Mouse (Mus musculus): Measurements from ENCODE around the gene Ugt2b1. TPM values are rescaled to one million over a fixed set of nuclear protein-coding genes. Genes with fewer than 3 reads are reported as not detected.

Ugt2b1 gene
- polyA plus RNA-seq, 1 experiment from 2014 or later = not detected

GRCm38 (mm10) chr5:86888420-86888819 is 37.9 kb downstream of the Ugt2b1 start:
- H3K4me1 ChIP-seq = no peaks in the 10 kb centered on the region
- H3K9ac ChIP-seq = no peak overlapping the region
- no peaks in the 10 kb centered on the region for H3K27me3 ChIP-seq (replicated peaks)
- no peaks in the 10 kb centered on the region for H3K9me3 ChIP-seq
- H3K4me3 ChIP-seq = no peak overlapping the region
- 65% methylated on average over 1 of the region's 1 CpGs for WGBS
- no peak overlapping the region for H3K27ac ChIP-seq (replicated peaks)
- H3K4me2 ChIP-seq = no peak overlapping the region
- ATAC-seq (ENCODE audit: extremely low read depth, insufficient number of reproducible peaks, low FRiP score, low TSS enrichment) = no peak
- no peaks in the 10 kb centered on the region for H3K36me3 ChIP-seq

DNA sequence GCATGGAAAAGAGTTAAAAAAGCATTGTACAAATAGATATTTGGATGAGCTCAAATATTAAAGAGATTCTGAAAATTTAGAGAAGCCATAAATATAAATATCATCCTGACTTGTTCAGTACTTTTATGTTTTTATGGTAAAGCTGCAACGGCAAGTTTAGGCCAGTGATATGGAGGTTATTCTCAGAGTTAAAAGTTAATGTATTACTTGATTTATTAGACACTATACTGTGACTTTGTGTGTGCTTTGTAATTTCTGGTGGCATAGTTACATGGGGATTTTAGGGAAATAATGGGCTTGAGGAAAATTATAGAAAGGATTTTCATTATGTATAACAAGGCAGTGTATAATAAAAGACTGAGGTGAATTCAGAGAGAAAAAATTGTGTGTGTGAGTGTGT is 39.2 kb downstream of the Ugt2b1 start:
- 80% methylated on average over 1 of the region's 1 CpGs for WGBS
- Histone ChIP-seq H3K9ac (no peak overlapping the region), H3K9me3 (no peaks in the 10 kb centered on the region), H3K4me1 (no peaks in the 10 kb centered on the region), H3K4me3 (no peak overlapping the region), H3K4me2 (no peak overlapping the region), H3K27me3 (replicated peaks) (no peaks in the 10 kb centered on the region), H3K27ac (replicated peaks) (no peak overlapping the region), H3K36me3 (no peaks in the 10 kb centered on the region)
- ATAC-seq (ENCODE audit: extremely low read depth, insufficient number of reproducible peaks, low FRiP score, low TSS enrichment) = no peak

DNA sequence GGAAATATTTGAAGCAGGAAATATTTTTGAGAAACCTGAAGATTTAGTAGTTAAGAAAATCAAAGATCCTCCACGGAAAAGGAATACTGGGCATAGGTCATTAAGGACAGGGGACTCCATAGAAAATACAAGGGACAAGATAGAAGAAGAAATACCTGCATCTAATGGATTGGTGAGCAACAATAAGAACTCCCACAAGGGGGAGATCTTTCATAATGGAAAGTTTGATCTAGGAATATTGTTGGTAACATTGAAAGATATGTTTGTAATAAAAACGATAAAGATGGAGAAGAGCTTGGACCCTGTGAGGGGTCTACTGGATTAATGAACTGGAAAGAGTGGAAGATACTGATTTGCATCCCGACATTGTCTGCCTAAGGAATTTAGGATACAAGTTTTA is 39.7 kb downstream of the Ugt2b1 start:
- Histone ChIP-seq H3K9ac (no peak overlapping the region), H3K4me2 (no peak overlapping the region), H3K36me3 (no peaks in the 10 kb centered on the region), H3K27ac (replicated peaks) (no peak overlapping the region), H3K9me3 (no peaks in the 10 kb centered on the region), H3K4me3 (no peak overlapping the region), H3K27me3 (replicated peaks) (no peaks in the 10 kb centered on the region), H3K4me1 (no peaks in the 10 kb centered on the region)
- WGBS = 34% methylated on average over 3 of the region's 3 CpGs
- no peak for ATAC-seq (ENCODE audit: extremely low read depth, insufficient number of reproducible peaks, low FRiP score, low TSS enrichment)

DNA sequence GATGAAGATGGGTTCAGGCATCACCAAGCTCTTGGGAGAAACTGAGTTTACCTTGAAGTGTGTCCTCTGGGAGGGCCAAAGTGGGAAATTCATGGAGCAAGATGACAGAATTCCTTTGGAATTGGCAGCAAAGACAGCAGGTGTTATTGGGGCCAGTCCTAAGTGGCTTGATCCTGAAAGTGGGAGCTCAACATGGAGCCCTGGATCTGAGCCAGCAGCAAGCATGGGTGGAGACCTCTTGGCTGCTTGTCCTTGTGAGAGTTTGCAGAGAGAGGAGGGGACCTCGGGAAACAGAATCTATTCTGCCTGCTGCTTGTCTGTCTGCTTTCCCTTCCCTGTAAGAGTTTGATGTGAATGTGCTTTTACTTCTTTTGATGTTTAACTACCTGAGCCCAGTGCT is 54.5 kb downstream of the Ugt2b1 start:
- Histone ChIP-seq H3K4me1 (0 out of 2 replicates have a peak, but pooled peaks cover 6% of the 10 kb centered on the region), H3K4me2 (no peak overlapping the region), H3K36me3 (no peaks in the 10 kb centered on the region), H3K9ac (no peak overlapping the region), H3K27me3 (replicated peaks) (no peaks in the 10 kb centered on the region), H3K9me3 (no peaks in the 10 kb centered on the region), H3K27ac (replicated peaks) (no peak overlapping the region), H3K4me3 (no peak overlapping the region)
- WGBS = 15% methylated on average over 1 of the region's 1 CpGs
- ATAC-seq (ENCODE audit: extremely low read depth, insufficient number of reproducible peaks, low FRiP score, low TSS enrichment) = no peak

Other genes starting within 250 kb of the Ugt2b1 start
- gene Tmprss11e, start 180.7 kb downstream of the Ugt2b1 start, polyA plus RNA-seq (2015; fragmentation: Nextera tagmentation; extraction: Ambion mirVana) = not detected in 2 replicates
- 21.9 and 24.1 TPM in 2 replicates for gene Ythdc1, start 122.3 kb downstream of the Ugt2b1 start, polyA plus RNA-seq (2015; fragmentation: Nextera tagmentation; extraction: Ambion mirVana)
- 0.11 and 1.9 TPM in 2 replicates for gene Ugt2b34, start 19.6 kb downstream of the Ugt2b1 start, polyA plus RNA-seq (2015; fragmentation: Nextera tagmentation; extraction: Ambion mirVana)
- not detected in 2 replicates for gene Ugt2b35, start 74.3 kb upstream of the Ugt2b1 start, polyA plus RNA-seq (2015; fragmentation: Nextera tagmentation; extraction: Ambion mirVana)
- 0.46 TPM in 1 of 2 replicates, not detected in the other for gene Ugt2b36, start 166.0 kb upstream of the Ugt2b1 start, polyA plus RNA-seq (2015; fragmentation: Nextera tagmentation; extraction: Ambion mirVana)
- gene Ugt2b5, start 213.8 kb upstream of the Ugt2b1 start, polyA plus RNA-seq (2015; fragmentation: Nextera tagmentation; extraction: Ambion mirVana) = 0.28 TPM in 1 of 2 replicates, not detected in the other

Measured in heart, embryonic 13.5 days (tissue).